Mouse (Mus musculus): Measurements from ENCODE around the gene Mogat1. TPM values are rescaled to one million over a fixed set of nuclear protein-coding genes. Genes with fewer than 3 reads are reported as not detected.
"Not testable (repeated sequence)": the region's sequence is repeated elsewhere in the genome, so short reads cannot be mapped to it uniquely, and the experiment has no call there.

Mogat1 gene
- polyA plus RNA-seq (2015; fragmentation: Nextera tagmentation; extraction: Ambion mirVana) = 0.77 and 1.4 TPM in 2 replicates

DNA sequence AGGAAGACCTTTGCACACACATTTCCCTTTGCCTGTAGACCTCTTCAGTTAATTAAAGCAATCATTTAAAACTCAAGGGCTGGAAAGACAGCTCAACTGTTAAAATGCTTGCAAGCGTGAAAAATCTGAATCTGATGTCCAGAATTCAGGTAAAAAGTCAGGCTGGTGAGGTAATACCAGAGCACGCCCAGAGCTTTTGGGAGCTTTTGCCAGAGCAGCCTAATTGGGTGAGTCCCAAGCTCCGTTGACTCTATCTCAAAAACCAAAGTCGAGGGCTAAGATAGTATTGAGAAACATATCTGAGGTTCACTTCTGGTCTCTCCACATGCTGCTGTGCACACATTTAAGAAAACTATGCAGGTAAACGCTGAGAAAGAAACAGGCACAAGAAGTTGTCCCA lies at the start of gene Mogat1:
TSS of gene Mogat1 (plus strand) at position 130 of the 400 bp plus-strand sequence.
- H3K27me3 ChIP-seq = no peaks in the 10 kb centered on the region
- H3K9me3 ChIP-seq (replicated peaks) = no peaks in the 10 kb centered on the region
- H3K9ac ChIP-seq = no peak within 1 kb of the TSS
- peak within 1 kb of the TSS; percentile 53 for H3K4me2 ChIP-seq (replicated peaks)
- no peaks in the 10 kb centered on the region for H3K36me3 ChIP-seq
- peak within 1 kb of the TSS; percentile 27 for H3K4me3 ChIP-seq (replicated peaks)
- no peak for ATAC-seq (ENCODE audit: insufficient number of reproducible peaks, low FRiP score, low TSS enrichment, low read depth)
- H3K4me1 ChIP-seq = 0 out of 2 replicates have a peak, but pooled peaks cover 4% of the 10 kb centered on the region
- 55% methylated on average over 5 of the region's 5 CpGs for WGBS
- no peak within 1 kb of the TSS for H3K27ac ChIP-seq (replicated peaks)

DNA sequence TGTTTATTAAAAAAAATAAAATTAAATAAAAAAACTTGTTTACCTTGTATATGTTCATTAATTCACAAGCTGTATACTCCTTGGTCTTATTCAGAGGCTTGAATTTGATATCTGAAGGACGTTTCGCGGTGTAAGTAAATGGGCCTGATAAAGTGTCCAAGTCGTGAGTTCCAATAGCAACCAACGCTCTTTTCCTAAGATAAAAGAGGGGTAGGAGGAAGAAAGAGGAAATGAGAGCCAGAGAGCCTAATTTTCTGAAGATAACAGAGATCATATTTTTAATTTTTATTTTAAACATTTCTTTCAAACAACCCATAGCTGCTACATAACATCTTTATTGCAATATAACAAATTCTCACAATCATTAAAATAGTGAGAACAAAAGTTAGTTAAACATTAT lies 38.4 kb upstream of the Mogat1 start:
- no peak overlapping the region for H3K4me2 ChIP-seq (replicated peaks)
- no peak for ATAC-seq (ENCODE audit: insufficient number of reproducible peaks, low FRiP score, low TSS enrichment, low read depth)
- H3K9ac ChIP-seq = no peak overlapping the region
- no peaks in the 10 kb centered on the region for H3K27me3 ChIP-seq
- H3K27ac ChIP-seq (replicated peaks) = no peak overlapping the region
- H3K9me3 ChIP-seq (replicated peaks) = no peaks in the 10 kb centered on the region
- no peak overlapping the region for H3K4me3 ChIP-seq (replicated peaks)
- no peaks in the 10 kb centered on the region for H3K4me1 ChIP-seq
- H3K36me3 ChIP-seq = peaks cover 38% of the 10 kb centered on the region
- 86% methylated on average over 5 of the region's 5 CpGs for WGBS

DNA sequence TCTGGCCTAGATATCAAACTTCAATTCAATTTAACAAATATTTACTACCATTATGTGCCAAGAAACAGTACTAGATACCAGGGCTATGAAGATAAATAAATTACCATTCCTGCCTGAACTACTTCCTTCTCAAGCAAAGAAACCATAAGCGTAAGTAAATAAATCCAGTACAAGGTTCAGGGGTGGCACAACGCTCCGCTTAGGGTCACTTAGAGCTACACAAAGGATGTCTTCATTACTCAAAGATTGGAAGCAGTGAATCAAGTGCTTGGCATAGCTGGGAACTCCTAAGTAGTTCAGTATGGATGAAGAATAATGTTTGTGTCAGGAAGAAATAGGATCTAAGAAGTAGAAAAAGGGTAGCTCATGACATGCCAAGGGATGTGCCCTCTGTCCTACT lies 27.4 kb upstream of the Mogat1 start:
- peaks cover 26% of the 10 kb centered on the region for H3K4me1 ChIP-seq
- H3K9me3 ChIP-seq (replicated peaks) = no peaks in the 10 kb centered on the region
- peaks cover 23% of the 10 kb centered on the region for H3K36me3 ChIP-seq
- no peak overlapping the region for H3K9ac ChIP-seq
- H3K4me3 ChIP-seq (replicated peaks) = no peak overlapping the region
- H3K4me2 ChIP-seq (replicated peaks) = no peak overlapping the region
- H3K27ac ChIP-seq (replicated peaks) = no peak overlapping the region
- no peaks in the 10 kb centered on the region for H3K27me3 ChIP-seq
- no peak for ATAC-seq (ENCODE audit: insufficient number of reproducible peaks, low FRiP score, low TSS enrichment, low read depth)
- 76% methylated on average over 3 of the region's 3 CpGs for WGBS

DNA sequence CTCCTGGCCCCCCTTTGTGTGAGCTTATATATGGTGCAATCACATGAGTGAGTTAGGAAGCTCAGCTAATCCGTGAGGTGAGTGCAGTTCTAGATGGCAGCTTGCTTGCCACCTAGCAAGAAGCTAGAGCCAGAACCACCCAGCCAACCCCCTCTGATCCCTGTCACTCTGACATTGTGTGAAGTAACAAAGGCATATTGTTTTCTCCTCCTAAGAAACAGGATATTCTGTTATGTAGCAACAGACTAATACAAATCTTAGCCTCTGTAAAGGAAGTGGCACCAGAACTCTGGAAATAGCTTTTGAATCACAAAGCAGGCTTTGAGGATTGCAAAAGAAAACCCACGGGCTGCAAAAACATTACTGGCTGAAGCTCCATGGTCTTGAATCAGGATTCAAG lies 26.4 kb upstream of the Mogat1 start:
- Histone ChIP-seq H3K9me3 (replicated peaks) (no peaks in the 10 kb centered on the region), H3K4me1 (peaks cover 27% of the 10 kb centered on the region), H3K9ac (no peak overlapping the region), H3K27ac (replicated peaks) (peak overlapping the region; percentile 24; the same call in 1 of the 2 replicates), H3K27me3 (no peaks in the 10 kb centered on the region), H3K4me3 (replicated peaks) (no peak overlapping the region), H3K36me3 (peaks cover 18% of the 10 kb centered on the region), H3K4me2 (replicated peaks) (no peak overlapping the region)
- 34% methylated on average over 2 of the region's 2 CpGs for WGBS
- ATAC-seq (ENCODE audit: insufficient number of reproducible peaks, low FRiP score, low TSS enrichment, low read depth) = no peak

DNA sequence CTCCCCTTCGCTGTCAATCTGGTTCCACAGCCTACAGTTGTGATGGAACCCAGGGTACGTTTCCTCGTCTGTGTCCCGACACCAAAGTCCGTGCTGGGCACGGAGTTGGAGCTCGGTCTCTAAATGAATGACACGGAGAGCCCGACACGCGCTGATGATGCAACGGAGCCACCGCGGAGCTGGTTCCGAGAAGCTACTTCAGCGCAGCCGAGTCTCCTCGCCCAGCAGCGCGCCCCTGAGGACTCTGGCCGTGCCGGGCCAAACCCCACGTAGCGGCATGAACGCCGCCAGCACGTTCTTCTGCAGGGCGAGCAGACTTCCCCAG lies 22.4 kb upstream of the Mogat1 start:
- H3K9ac ChIP-seq = peak overlapping the region; percentile 96
- no peaks in the 10 kb centered on the region for H3K9me3 ChIP-seq (replicated peaks)
- H3K27ac ChIP-seq (replicated peaks) = peak overlapping the region; percentile 86
- no peaks in the 10 kb centered on the region for H3K27me3 ChIP-seq
- peaks cover 34% of the 10 kb centered on the region for H3K4me1 ChIP-seq
- no peak for ATAC-seq (ENCODE audit: insufficient number of reproducible peaks, low FRiP score, low TSS enrichment, low read depth)
- under 1% methylated on average over 28 of the region's 28 CpGs for WGBS
- H3K36me3 ChIP-seq = 0 out of 2 replicates have a peak, but pooled peaks cover 2% of the 10 kb centered on the region
- H3K4me3 ChIP-seq (replicated peaks) = peak overlapping the region; percentile 94
- peak overlapping the region; percentile 79 for H3K4me2 ChIP-seq (replicated peaks)

DNA sequence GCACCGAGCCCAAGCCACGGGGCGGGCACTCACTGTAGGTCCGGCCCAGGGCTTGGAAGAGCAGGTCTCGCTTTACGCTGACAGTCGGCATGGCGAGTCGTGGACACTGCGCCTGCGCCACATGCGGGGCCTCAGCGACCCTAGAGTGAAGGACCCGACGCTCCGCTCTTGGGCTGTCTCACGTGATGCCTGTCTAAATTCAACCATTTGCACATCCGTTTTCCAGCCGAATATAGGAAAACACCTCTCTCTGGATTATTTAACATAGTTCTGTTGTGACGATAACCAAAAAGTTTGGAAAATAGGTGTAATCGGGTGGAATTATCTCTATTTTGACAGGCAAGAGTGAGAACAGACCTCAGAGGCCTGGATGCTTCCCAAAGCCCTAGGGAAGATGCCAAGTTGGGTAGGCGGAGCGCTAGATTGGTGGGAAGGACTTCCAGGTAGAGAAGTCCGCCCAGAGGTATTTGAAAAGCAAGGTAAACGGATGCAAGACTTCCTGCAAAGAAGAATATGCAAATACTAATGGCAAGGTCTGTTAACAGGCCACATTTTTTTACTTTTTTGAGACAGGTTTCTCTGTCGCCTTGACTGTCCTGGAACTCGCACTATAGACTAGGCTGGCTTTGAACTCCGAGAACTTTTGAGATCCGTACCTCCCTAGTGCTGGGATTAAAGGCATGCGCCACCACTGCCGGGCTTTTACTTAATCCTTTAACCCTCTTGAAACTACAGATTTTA lies 21.9 kb upstream of the Mogat1 start, which contains the start of gene Farsb:
TSS of gene Farsb (minus strand) at position 146 of the 741 bp plus-strand sequence.
- WGBS = under 1% methylated on average over 31 of the region's 31 CpGs

DNA sequence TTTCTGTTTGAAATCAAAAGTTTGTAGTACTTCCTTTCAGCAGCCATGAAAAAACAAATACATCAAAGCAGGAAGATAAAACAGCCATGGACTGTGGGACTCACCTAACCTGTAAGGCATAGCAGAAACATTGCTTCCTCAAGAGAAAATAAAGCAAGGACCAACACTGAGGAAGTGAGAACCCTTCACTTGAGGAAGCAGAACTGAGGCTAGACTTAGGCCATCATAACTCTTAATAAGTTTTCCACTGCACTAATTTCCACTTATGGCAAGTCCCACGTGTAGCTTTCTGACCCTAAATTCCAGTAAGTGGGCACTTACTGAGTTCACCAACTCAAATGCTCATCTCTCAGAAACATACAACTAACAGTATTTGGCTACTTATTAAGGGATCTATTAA lies 20.6 kb upstream of the Mogat1 start:
- H3K4me2 ChIP-seq (replicated peaks) = no peak overlapping the region
- 0 out of 2 replicates have a peak, but pooled peaks cover 2% of the 10 kb centered on the region for H3K36me3 ChIP-seq
- no peak overlapping the region for H3K27ac ChIP-seq (replicated peaks)
- H3K27me3 ChIP-seq = no peaks in the 10 kb centered on the region
- H3K9me3 ChIP-seq (replicated peaks) = no peaks in the 10 kb centered on the region
- peak overlapping the region; percentile 94; the same call in 1 of the 2 replicates for H3K4me3 ChIP-seq (replicated peaks)
- WGBS = 59% methylated on average over 1 of the region's 1 CpGs
- no peak overlapping the region for H3K9ac ChIP-seq
- ATAC-seq (ENCODE audit: insufficient number of reproducible peaks, low FRiP score, low TSS enrichment, low read depth) = no peak
- peaks cover 25% of the 10 kb centered on the region for H3K4me1 ChIP-seq

More for the DNA sequence above, 21.9 kb upstream of the Mogat1 start, which contains the start of gene Farsb:
- H3K27ac ChIP-seq (replicated peaks) = peak within 1 kb of the TSS; percentile 86
- no peaks in the 10 kb centered on the region for H3K9me3 ChIP-seq (replicated peaks)
- H3K4me1 ChIP-seq = peaks cover 31% of the 10 kb centered on the region
- peak; percentile 95 for ATAC-seq (ENCODE audit: insufficient number of reproducible peaks, low FRiP score, low TSS enrichment, low read depth)
- 0 out of 2 replicates have a peak, but pooled peaks cover 2% of the 10 kb centered on the region for H3K36me3 ChIP-seq
- peak within 1 kb of the TSS; percentile 94 for H3K4me3 ChIP-seq (replicated peaks)
- peak within 1 kb of the TSS; percentile 96 for H3K9ac ChIP-seq
- no peaks in the 10 kb centered on the region for H3K27me3 ChIP-seq
- peak within 1 kb of the TSS; percentile 79 for H3K4me2 ChIP-seq (replicated peaks)

DNA sequence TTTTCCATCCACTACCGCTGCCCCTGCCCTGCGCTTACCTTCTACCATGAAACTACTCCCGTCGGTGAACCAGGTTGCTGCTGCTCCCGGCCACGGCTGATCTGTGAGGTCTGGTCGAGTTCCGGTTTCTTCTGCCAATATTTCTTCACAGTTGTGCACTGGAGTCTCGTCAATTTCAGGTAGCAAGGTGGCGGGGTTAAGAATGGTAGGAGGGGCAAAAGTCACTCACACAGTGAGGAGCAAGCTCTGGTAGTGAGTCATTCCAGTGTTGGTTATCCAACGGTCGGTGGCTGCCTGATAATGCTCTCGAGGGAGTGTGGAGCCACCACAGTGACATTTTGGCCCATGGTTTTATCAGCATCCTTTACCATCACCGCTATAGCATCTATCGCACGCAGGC lies 9.8 kb upstream of the Mogat1 start:
- no peaks in the 10 kb centered on the region for H3K4me1 ChIP-seq
- WGBS = 89% methylated on average over 16 of the region's 16 CpGs

DNA sequence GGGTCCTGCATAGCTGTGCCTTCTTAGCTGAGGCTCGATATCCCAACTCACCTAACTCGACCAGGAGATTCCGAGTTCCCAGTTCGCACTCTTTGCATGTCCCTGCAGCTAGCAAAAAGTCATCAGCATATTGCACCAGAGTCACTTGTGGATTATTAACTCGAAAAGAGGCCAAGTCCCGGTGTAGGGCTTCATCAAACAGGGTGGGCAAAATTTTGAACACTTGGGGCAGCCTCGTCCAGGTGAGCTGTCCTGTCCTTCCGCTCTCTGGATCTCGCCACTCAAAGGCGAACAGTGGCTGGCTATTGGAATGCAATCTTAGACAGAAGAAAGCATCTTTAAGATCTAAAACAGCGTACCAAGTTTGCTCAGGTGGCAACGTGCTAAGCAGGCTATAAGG lies 8.9 kb upstream of the Mogat1 start:
- ATAC-seq (ENCODE audit: insufficient number of reproducible peaks, low FRiP score, low TSS enrichment, low read depth) = not testable (repeated sequence)
- WGBS = 91% methylated on average over 12 of the region's 12 CpGs

More for the DNA sequence above, 9.8 kb upstream of the Mogat1 start:
- no peaks in the 10 kb centered on the region for H3K27me3 ChIP-seq
- no peaks in the 10 kb centered on the region for H3K9me3 ChIP-seq (replicated peaks)
- no peak for ATAC-seq (ENCODE audit: insufficient number of reproducible peaks, low FRiP score, low TSS enrichment, low read depth)
- no peak overlapping the region for H3K4me2 ChIP-seq (replicated peaks)
- H3K27ac ChIP-seq (replicated peaks) = no peak overlapping the region
- H3K9ac ChIP-seq = no peak overlapping the region
- H3K36me3 ChIP-seq = no peaks in the 10 kb centered on the region
- H3K4me3 ChIP-seq (replicated peaks) = no peak overlapping the region

DNA sequence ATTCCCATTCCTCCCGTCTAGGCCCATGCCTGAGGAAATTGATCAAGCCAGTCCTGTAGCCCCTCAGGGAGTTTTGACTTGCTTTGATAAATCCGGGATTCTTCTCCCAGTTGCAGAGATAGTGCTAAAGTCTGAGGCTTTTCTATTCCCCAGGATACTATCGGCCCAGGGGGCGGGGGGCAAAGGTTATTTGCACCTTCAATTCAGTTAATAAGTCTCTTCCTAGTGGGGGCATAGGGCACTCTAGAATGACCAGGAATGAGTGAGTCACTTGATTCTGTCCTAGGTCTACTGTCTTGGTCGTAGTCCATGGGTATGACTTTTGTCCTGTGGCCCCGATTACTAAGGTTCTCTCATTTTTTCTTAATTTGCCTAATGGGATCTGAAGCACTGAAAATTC lies 8.3 kb upstream of the Mogat1 start:
- Histone ChIP-seq H3K4me3 (replicated peaks) (no peak overlapping the region), H3K4me2 (replicated peaks) (no peak overlapping the region), H3K36me3 (no peaks in the 10 kb centered on the region), H3K4me1 (no peaks in the 10 kb centered on the region), H3K9me3 (replicated peaks) (no peaks in the 10 kb centered on the region), H3K27ac (replicated peaks) (no peak overlapping the region), H3K9ac (no peak overlapping the region), H3K27me3 (no peaks in the 10 kb centered on the region)
- WGBS = 81% methylated on average over 6 of the region's 6 CpGs
- no peak for ATAC-seq (ENCODE audit: insufficient number of reproducible peaks, low FRiP score, low TSS enrichment, low read depth)

More for the DNA sequence above, 8.9 kb upstream of the Mogat1 start:
- H3K27ac ChIP-seq (replicated peaks); H3K36me3 ChIP-seq; H3K27me3 ChIP-seq; H3K4me2 ChIP-seq (replicated peaks); H3K9me3 ChIP-seq (replicated peaks); H3K4me3 ChIP-seq (replicated peaks); H3K9ac ChIP-seq; H3K4me1 ChIP-seq: not testable (repeated sequence)

DNA sequence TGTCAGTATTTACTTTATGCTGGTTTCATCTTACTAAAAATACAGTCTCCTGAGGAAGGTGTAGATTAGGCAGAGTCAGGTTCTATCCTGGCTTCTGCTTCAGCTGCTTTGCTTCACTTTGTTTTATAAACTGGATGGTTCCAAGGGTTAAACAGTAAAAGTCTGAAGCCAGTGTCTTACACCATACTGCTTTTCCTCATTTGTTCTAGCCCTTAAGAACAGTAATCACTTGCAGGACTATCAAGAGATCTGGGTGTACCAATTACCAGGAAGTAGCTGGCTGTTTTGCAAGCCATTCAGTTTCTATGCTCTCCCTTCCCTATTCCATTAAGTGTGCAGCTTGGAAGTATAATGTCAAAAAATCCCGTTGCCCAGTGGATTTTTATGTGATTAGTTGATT lies 3.7 kb upstream of the Mogat1 start:
- Histone ChIP-seq H3K27me3 (no peaks in the 10 kb centered on the region), H3K9me3 (replicated peaks) (no peaks in the 10 kb centered on the region), H3K27ac (replicated peaks) (no peak overlapping the region), H3K4me2 (replicated peaks) (no peak overlapping the region), H3K36me3 (no peaks in the 10 kb centered on the region), H3K9ac (no peak overlapping the region), H3K4me1 (0 out of 2 replicates have a peak, but pooled peaks cover 4% of the 10 kb centered on the region), H3K4me3 (replicated peaks) (no peak overlapping the region)
- no peak for ATAC-seq (ENCODE audit: insufficient number of reproducible peaks, low FRiP score, low TSS enrichment, low read depth)
- 44% methylated on average over 1 of the region's 1 CpGs for WGBS

All from embryonic facial prominence, embryonic 15.5 days (tissue).